Mouse (Mus musculus) CH12.LX (cell line): ENCODE results near the gene Lama5.

Experiments
- CTCF ChIP-seq, 2 experiments: IDR thresholded peaks in 1 of 2; conservative IDR thresholded peaks in 1 of 2; 2 replicates each; pipeline ENCODE4 v1.5.1; 2011 to 2012; ENCODE audit warnings: low read depth in 2 of 2, low read length in 2 of 2, improper control_type of control experiment in 1 of 2, inconsistent platforms in 1 of 2, mild to moderate bottlenecking in 1 of 2, moderate library complexity in 1 of 2
- MYC ChIP-seq: IDR thresholded peaks from 2 replicates; pipeline ENCODE4 v1.6.1; 2011; ENCODE audit warnings: low read depth, mild to moderate bottlenecking, improper control_type of control experiment, low read length
- POLR2A ChIP-seq: IDR thresholded peaks from 2 replicates; pipeline ENCODE4 v1.6.1; 2011; ENCODE audit warnings: low read depth, mild to moderate bottlenecking, improper control_type of control experiment, low read length
- ZMIZ1 ChIP-seq: IDR thresholded peaks from 2 replicates; pipeline ENCODE4 v1.6.1; 2012; ENCODE audit warnings: low read depth, mild to moderate bottlenecking, inconsistent platforms, low read length, improper control_type of control experiment

DNA sequence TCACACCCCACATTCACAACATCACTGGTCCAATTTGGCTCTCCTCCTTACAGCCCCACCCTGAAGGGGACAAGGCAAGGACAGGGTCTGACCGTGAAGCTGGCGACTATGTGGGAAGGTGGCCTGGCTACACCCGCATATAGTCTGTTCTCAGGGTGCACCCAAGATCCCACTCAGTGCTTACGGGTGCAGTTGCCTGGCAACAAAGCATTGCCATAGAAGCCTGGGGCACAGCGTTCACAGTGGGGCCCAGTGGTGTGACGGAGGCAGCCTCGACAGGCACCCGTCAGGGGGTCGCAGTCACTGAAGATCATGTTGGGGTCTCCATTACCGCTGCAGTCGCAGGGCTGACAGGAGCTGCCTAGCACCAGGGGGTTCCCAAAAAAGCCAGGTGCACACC, 38.3 kb downstream of the Lama5 start:
- TF ChIP-seq MYC (no peak), CTCF (conservative IDR thresholded peaks at IDR 0.05 in 1 of 2, IDR thresholded peaks at IDR 0.05 in 1 of 2; ENCODE audit: low read depth in 2 of 2, low read length in 2 of 2) (no peak), ZMIZ1 (no peak), POLR2A (no peak)
